Mouse (Mus musculus) heart, adult 18-20 months (tissue): ENCODE results near the gene Stra6l. TPM values are rescaled to one million over a fixed set of nuclear protein-coding genes. Genes with fewer than 3 reads are reported as not detected.
A peak's percentile ranks its signal among the peaks of the same experiment; 100 is the strongest.

ENCODE experiments used
- DNase-seq, 2 experiments: peaks; one replicate each; pipeline ENCODE4 v3.0.0; 2021 to 2022; ENCODE audit warnings: mixed read lengths in 1 of 2
- total RNA-seq, 2 experiments: library from RNA; stranded (reverse); gene quantifications; 2 replicates each; pipeline ENCODE4 v1.2.3; 2021

The Stra6l gene
- total RNA-seq, 2 experiments from 2014 or later, result not detected

DNA sequence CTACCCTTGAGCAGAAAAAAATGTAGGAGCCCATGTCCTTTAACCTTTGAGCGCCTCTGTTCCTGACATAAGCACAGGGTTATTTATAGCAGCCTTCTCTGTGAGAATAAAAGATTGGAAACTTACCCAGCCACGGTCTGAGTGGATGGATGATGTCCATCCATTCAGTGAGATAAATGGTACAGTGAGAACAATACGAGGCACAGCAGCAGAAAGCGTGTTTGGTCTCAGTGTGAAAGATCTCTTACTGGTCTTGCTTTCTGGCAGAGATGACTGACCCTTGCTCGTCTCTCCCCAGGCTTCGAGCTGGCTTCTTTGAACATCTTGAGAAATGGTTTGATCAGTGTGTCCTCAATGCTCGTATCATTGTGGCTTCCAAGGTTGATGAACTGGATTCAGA, 68.6 kb downstream of the Stra6l start:
- peak in 1 of 2 experiments; percentile 18 for DNase-seq

DNA sequence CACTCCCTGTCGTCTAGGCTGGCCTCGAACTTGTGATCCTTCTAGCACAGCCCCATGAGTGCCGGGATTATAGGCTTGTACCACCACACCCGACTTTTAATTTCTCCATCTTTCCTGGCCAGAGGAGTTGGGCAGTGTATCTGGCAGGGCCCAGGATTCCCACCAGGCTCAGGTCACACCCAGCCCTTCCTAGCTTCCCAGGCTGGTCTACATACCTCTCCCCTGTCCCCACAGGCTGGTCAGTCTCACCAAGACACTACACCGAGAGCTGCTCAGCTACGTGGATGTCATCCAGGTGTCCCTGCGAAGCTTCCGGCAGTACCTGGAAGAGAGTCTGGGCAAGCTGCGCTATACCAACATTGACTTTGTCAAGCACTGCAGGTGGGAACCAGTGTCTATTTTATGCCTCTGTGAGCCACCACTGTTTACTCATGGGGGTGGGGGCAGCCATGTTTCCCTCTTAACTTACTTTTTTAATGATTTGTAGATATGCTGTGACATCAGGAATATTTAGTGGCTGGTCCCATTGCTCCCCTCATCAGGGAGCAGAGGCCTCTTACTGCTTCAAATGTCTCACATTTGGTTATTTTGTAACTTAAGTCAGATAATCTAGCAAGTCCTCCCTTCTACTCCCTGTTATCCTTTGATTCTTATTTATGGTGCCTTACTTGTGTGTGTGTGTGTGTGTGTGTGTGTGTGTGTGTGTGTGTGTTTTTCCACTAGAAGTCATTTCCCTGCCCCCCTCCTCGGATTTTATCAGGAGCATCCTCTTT, 73.4 kb downstream of the Stra6l start:
- no peak for DNase-seq

DNA sequence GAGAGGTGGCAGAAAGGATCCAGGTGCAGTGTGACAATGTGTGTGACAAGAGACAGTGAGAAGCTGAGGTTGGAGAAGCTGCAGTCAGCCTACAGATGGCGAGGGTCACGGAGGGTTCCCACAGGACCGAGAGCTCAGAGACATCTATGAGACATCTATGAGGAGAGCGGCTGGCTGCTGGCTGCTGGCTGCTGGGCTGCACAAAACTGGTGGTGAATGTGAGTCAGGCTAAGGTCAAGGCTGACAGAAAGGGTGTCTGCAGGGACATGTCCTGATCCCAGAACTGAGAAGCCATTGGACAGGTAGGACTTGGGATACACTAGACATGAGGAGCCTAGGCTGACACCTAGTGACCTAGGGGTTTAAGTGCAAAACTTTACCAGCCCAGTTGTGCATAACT, 75.5 kb downstream of the Stra6l start:
- no peak for DNase-seq

DNA sequence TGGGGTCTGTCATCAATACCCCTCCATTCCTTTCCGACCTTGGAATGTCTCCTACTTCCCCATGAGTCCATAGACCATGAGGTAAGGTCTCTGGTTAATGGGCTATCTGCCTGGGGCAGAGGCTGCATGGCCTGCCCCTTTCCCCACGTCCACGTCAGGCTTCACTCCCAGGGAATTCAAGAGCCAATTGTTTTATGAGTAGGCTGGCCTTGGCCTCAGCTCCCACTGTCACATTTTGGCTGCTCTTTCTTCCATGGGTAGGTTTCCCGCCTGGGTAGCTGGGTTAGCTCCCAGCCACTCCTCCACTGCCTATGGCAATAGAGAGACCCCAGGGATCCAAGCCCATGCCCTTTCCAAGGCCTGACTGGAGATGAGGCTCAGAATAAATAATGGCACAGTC, 80.1 kb downstream of the Stra6l start:
- DNase-seq, result no peak

Other genes starting within 250 kb of the Stra6l start
- gene Aldh1b1, start 49.6 kb upstream of the Stra6l start, total RNA-seq, result 10 to 100 TPM; 12.6 to 14.6 TPM
- under 1 TPM; 0.23 to 0.30 TPM for gene Igfbpl1, start 21.7 kb upstream of the Stra6l start, total RNA-seq
- gene Ccdc180, start 41.6 kb downstream of the Stra6l start, total RNA-seq, result under 1 TPM in 1 of 2 experiments, not detected in 1; 0.18 TPM
- gene Tdrd7, start 116.7 kb downstream of the Stra6l start, total RNA-seq, result 10 to 100 TPM; 11.0 to 12.3 TPM
- gene Tmod1, start 190.3 kb downstream of the Stra6l start, total RNA-seq, result 100 to 1,000 TPM; 228 to 259 TPM